17 mouse cellular contexts compared by ENCODE assay signal in genomic region chr16:46388527-46389414, GRCm38 (mm10).
DNase-seq lines count a peak whose midpoint lies in the region; ATAC-seq lines count a peak whose summit lies in the region.
"Had no signal": no experiment of that assay in that cellular context is flagged by ENCODE, and none has a peak within 500 bp of the region (broad histone marks: within the 10 kb centered on the region; RNA-seq: fewer than 3 reads in every experiment).

No protein-coding gene starts in this region.

- H3K27ac ChIP-seq in kidney, embryonic 16.5 days (ENCODE audit: low read length), result no peak overlapping the region
- H3K27ac ChIP-seq in embryonic facial prominence, embryonic 13.5 days, result peak overlapping the region; percentile 60
- no peak overlapping the region; the same call in 1 of the 2 replicates for H3K27ac ChIP-seq in midbrain, embryonic 11.5 days (ENCODE audit: low read depth, low read length)
- H3K27ac ChIP-seq: limb, embryonic 12.5 days had no signal

- H3K4me3 ChIP-seq in kidney, embryonic 16.5 days (ENCODE audit: low read length), result no peak overlapping the region
- no peak overlapping the region for H3K4me3 ChIP-seq in embryonic facial prominence, embryonic 13.5 days
- H3K4me3 ChIP-seq in midbrain, embryonic 11.5 days (ENCODE audit: low read depth, low read length), result no peak overlapping the region
- H3K4me3 ChIP-seq: erythroblast, embryonic 14.5 days; limb, embryonic 12.5 days; myocyte had no signal

- H3K36me3 ChIP-seq in kidney, embryonic 16.5 days (ENCODE audit: insufficient read depth, low read length), result no peaks in the 10 kb centered on the region; the same call in 1 of the 2 replicates
- H3K36me3 ChIP-seq in embryonic facial prominence, embryonic 13.5 days, result no peaks in the 10 kb centered on the region
- H3K36me3 ChIP-seq in midbrain, embryonic 11.5 days (ENCODE audit: control insufficient read depth, insufficient read depth, low read length), result no peaks in the 10 kb centered on the region
- H3K36me3 ChIP-seq: limb, embryonic 12.5 days had no signal

- peak; percentile 60; the same call in 1 of the 2 replicates for ATAC-seq in kidney, embryonic 16.5 days (ENCODE audit: low FRiP score, low TSS enrichment)
- no peak for ATAC-seq in embryonic facial prominence, embryonic 13.5 days (ENCODE audit: insufficient number of reproducible peaks, insufficient read depth, low FRiP score, low TSS enrichment, low read depth)
- ATAC-seq in midbrain, embryonic 11.5 days (ENCODE audit: low FRiP score), result peak; percentile 70
- ATAC-seq: CD4-positive, CD25-positive, alpha-beta regulatory T cell, adult 4 months had no signal

- no peak for DNase-seq in kidney, postnatal 10 days
- peak; percentile 21 for DNase-seq in embryo, embryonic 11 days
- DNase-seq in midbrain, embryonic 11.5 days (ENCODE audit: low spot score, missing footprints), result no peak
- no peak for DNase-seq in urinary bladder, postnatal 4 days (ENCODE audit: low spot score in 2 of 2)
- DNase-seq in gastrocnemius, postnatal 10 days, result no peak
- DNase-seq: adrenal gland, postnatal 14 days; cerebellum, postnatal 25 days; heart, postnatal 36 days; kidney, postnatal 14 days; lung, postnatal 4 days had no signal

- WGBS in kidney, embryonic 16.5 days, result 52% methylated on average over 11 of the region's 11 CpGs
- 29% methylated on average over 11 of the region's 11 CpGs for WGBS in embryonic facial prominence, embryonic 13.5 days
- WGBS in midbrain, embryonic 11.5 days, result 25% methylated on average over 11 of the region's 11 CpGs

- peaks cover 6% of the 10 kb centered on the region; the same call in 1 of the 2 replicates for H3K4me1 ChIP-seq in kidney, embryonic 16.5 days (ENCODE audit: insufficient read depth, low read length)
- peaks cover 24% of the 10 kb centered on the region for H3K4me1 ChIP-seq in embryonic facial prominence, embryonic 13.5 days
- peaks cover 20% of the 10 kb centered on the region for H3K4me1 ChIP-seq in midbrain, embryonic 11.5 days (ENCODE audit: control insufficient read depth, insufficient read depth, low read length)
- H3K4me1 ChIP-seq: limb, embryonic 12.5 days had no signal

- no peaks in the 10 kb centered on the region for H3K27me3 ChIP-seq in kidney, embryonic 16.5 days (ENCODE audit: insufficient read depth, low read length)
- no peaks in the 10 kb centered on the region for H3K27me3 ChIP-seq in embryonic facial prominence, embryonic 13.5 days
- H3K27me3 ChIP-seq in midbrain, embryonic 11.5 days (ENCODE audit: control insufficient read depth, insufficient read depth, low read length), result no peaks in the 10 kb centered on the region
- H3K27me3 ChIP-seq: limb, embryonic 12.5 days had no signal

- H3K9me3 ChIP-seq in kidney, embryonic 16.5 days (ENCODE audit: low read length), result no peaks in the 10 kb centered on the region
- no peaks in the 10 kb centered on the region for H3K9me3 ChIP-seq in embryonic facial prominence, embryonic 13.5 days
- no peaks in the 10 kb centered on the region for H3K9me3 ChIP-seq in midbrain, embryonic 11.5 days (ENCODE audit: control insufficient read depth, low read length)
- H3K9me3 ChIP-seq: limb, embryonic 12.5 days had no signal

- no peak overlapping the region for H3K4me2 ChIP-seq in kidney, embryonic 16.5 days (replicated peaks; ENCODE audit: low read depth, low read length)
- no peak overlapping the region for H3K4me2 ChIP-seq in embryonic facial prominence, embryonic 13.5 days
- H3K4me2 ChIP-seq in midbrain, embryonic 11.5 days, result no peak overlapping the region
- H3K4me2 ChIP-seq: heart, embryonic 11.5 days; limb, embryonic 12.5 days had no signal

- H3K9ac ChIP-seq in kidney, embryonic 16.5 days (replicated peaks; ENCODE audit: low read length), result no peak overlapping the region
- no peak overlapping the region for H3K9ac ChIP-seq in embryonic facial prominence, embryonic 13.5 days
- no peak overlapping the region for H3K9ac ChIP-seq in midbrain, embryonic 11.5 days (ENCODE audit: low read length)
- H3K9ac ChIP-seq: limb, embryonic 12.5 days had no signal
